Mouse (Mus musculus) myocyte (in vitro differentiated cells): Measurements from ENCODE around the gene Muc13. TPM values are rescaled to one million over a fixed set of nuclear protein-coding genes. Genes with fewer than 3 reads are reported as not detected.

Experiments
- H3K27me3 ChIP-seq: one replicate; pipeline ENCODE4 v1.6.1; 2011; ENCODE audit not compliant: control insufficient read depth, insufficient read depth, insufficient read length
- H3K36me3 ChIP-seq: one replicate; pipeline ENCODE4 v1.6.1; 2011; ENCODE audit not compliant: control insufficient read depth, insufficient read depth
- H3K4me2 ChIP-seq: one replicate; pipeline ENCODE4 v1.6.1; 2011; ENCODE audit warnings: low read depth, control low read depth
- H3K4me3 ChIP-seq: one replicate; pipeline ENCODE4 v1.5.1; 2011; ENCODE audit warnings: mild to moderate bottlenecking, control low read depth, moderate library complexity
- H3K79me2 ChIP-seq: one replicate; pipeline ENCODE4 v1.6.1; 2011; ENCODE audit not compliant: control insufficient read depth, insufficient read depth
- H3ac ChIP-seq: one replicate; pipeline ENCODE4 v1.6.1; 2011; ENCODE audit not compliant: control insufficient read depth, insufficient read length
- CEBPB ChIP-seq: IDR thresholded peaks from 2 replicates; pipeline ENCODE4 v1.6.1; 2011; ENCODE audit warnings: mild to moderate bottlenecking, moderate library complexity; ENCODE audit not compliant: poor library complexity, insufficient read depth, severe bottlenecking
- E2F4 ChIP-seq: IDR thresholded peaks from one replicate; pipeline ENCODE4 v1.6.1; 2011; ENCODE audit warnings: mild to moderate bottlenecking, control low read depth, moderate library complexity; ENCODE audit not compliant: insufficient read depth
- MAX ChIP-seq: IDR thresholded peaks from one replicate; pipeline ENCODE4 v1.6.1; 2011; ENCODE audit warnings: low read depth, mild to moderate bottlenecking, control low read depth
- MYOD1 ChIP-seq, 3 experiments: IDR thresholded peaks; one replicate each; pipeline ENCODE4 v1.6.1; 2011; ENCODE audit warnings: control low read depth in 2 of 3, low read depth in 2 of 3, mild to moderate bottlenecking in 2 of 3, moderate library complexity in 1 of 3; ENCODE audit not compliant: insufficient read length in 2 of 3, control insufficient read depth in 1 of 3
- MYOG ChIP-seq, 3 experiments: IDR thresholded peaks; one replicate each; pipeline ENCODE4 v1.6.1; 2011; ENCODE audit warnings: control low read depth in 2 of 3, low read depth in 2 of 3, mild to moderate bottlenecking in 2 of 3; ENCODE audit not compliant: insufficient read length in 2 of 3, control insufficient read depth in 1 of 3, insufficient read depth in 1 of 3
- POLR2A ChIP-seq: IDR thresholded peaks from one replicate; pipeline ENCODE4 v1.6.1; 2011; ENCODE audit warnings: low read depth, mild to moderate bottlenecking, control low read depth, moderate library complexity; ENCODE audit not compliant: insufficient read length
- POLR2AphosphoS2 ChIP-seq: IDR thresholded peaks from one replicate; pipeline ENCODE4 v1.6.1; 2011; ENCODE audit warnings: low read depth, control low read depth; ENCODE audit not compliant: insufficient read length
- REST ChIP-seq: IDR thresholded peaks from one replicate; pipeline ENCODE4 v1.6.1; 2011; ENCODE audit warnings: mild to moderate bottlenecking, control low read depth, moderate library complexity; ENCODE audit not compliant: insufficient read depth, insufficient read length
- SRF ChIP-seq: IDR thresholded peaks from one replicate; pipeline ENCODE4 v1.6.1; 2011; ENCODE audit warnings: low read depth; ENCODE audit not compliant: control insufficient read depth, insufficient read length
- TCF12 ChIP-seq: IDR thresholded peaks from one replicate; pipeline ENCODE4 v1.6.1; 2011; ENCODE audit warnings: mild to moderate bottlenecking, control low read depth; ENCODE audit not compliant: poor library complexity, insufficient read depth, severe bottlenecking
- TCF3 ChIP-seq: IDR thresholded peaks from one replicate; pipeline ENCODE4 v1.6.1; 2011; ENCODE audit warnings: low read depth, control low read depth; ENCODE audit not compliant: insufficient read length
- USF1 ChIP-seq: IDR thresholded peaks from one replicate; pipeline ENCODE4 v1.6.1; 2011; ENCODE audit warnings: low read depth, mild to moderate bottlenecking, control low read depth, moderate library complexity
- polyA plus RNA-seq: library from polyadenylated mRNA; unstranded; fragments of >200 nt; fragmentation: generic; extraction: Trizol; gene quantifications from one replicate; pipeline ENCODE4 v1.2.1, GENCODE M21; 2012; ENCODE audit warnings: missing spikeins

Muc13 gene
- polyA plus RNA-seq, 1 experiment = 0.05 TPM

DNA sequence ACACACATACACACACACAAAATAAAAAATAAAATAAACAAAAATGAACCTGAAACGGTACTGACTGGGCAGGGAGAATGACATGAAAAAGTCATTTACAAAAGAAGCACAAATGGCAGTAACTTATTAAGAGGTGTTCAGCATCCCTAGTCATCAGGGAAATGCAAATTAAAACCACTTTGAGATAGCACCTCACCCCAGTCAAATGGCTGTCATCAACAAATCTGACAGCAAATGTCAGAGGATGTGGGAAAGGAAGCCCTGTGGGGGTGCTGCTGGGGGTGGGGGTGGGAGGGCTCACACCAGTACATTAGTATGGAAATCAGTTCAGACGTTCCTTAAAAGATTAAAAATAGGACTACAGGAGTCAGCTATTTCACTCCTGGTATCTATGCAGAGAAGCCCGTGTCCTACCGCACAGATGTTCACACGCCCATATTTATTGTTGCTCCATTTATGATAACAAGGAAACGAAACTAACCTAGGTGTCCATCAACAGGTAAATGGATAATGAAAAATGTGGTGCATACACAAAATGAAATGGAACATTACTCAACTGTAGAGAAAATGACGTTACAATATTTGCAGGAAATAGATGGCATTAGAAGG, 46.4 kb upstream of the Muc13 start:
- H3K4me2 ChIP-seq = no peak overlapping the region
- peaks cover 25% of the 10 kb centered on the region for H3K36me3 ChIP-seq

DNA sequence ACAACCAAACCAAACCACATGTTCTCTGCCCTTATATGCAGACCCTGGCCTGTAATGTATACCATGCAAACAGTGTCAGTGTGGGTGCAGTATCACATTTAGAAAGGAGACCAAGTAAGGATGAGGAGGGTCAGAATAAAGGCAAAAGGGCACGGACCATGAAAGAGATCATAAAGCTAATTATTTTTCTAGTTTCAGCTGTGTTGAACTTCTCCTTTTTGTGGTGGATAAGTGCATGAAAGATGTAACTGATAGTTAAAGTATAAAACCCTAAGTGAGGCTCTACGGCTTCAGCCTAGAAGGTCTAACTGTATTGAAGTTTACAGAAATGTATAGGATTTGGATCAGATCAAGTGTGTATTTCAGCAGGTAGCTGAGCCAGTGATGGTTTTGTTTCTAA, 45.8 kb upstream of the Muc13 start:
- no peak overlapping the region for H3ac ChIP-seq
- no peak for TF ChIP-seq USF1
- TF ChIP-seq MAX = no peak
- TF ChIP-seq SRF = no peak
- TF ChIP-seq CEBPB = no peak
- no peak for TF ChIP-seq POLR2A
- no peak for TF ChIP-seq REST
- no peak for TF ChIP-seq E2F4
- TF ChIP-seq MYOG (IDR thresholded peaks at IDR 0.05; ENCODE audit: control insufficient read depth in 1 of 3, insufficient read depth in 1 of 3, insufficient read length in 2 of 3, low read depth in 2 of 3) = no peak
- TF ChIP-seq TCF12 = no peak
- TF ChIP-seq POLR2AphosphoS2 = no peak
- no peak for TF ChIP-seq TCF3
- TF ChIP-seq MYOD1 (IDR thresholded peaks at IDR 0.05; ENCODE audit: control insufficient read depth in 1 of 3, insufficient read length in 2 of 3, low read depth in 2 of 3) = no peak
- no peak overlapping the region for H3K4me2 ChIP-seq
- H3K4me3 ChIP-seq = no peak overlapping the region
- H3K79me2 ChIP-seq = no peaks in the 10 kb centered on the region
- peaks cover 25% of the 10 kb centered on the region for H3K36me3 ChIP-seq
- H3K27me3 ChIP-seq = no peaks in the 10 kb centered on the region

More for the DNA sequence above, 46.4 kb upstream of the Muc13 start:
- no peak for TF ChIP-seq E2F4
- TF ChIP-seq SRF = no peak
- TF ChIP-seq POLR2A = no peak
- no peak for TF ChIP-seq TCF3
- no peak for TF ChIP-seq MAX
- no peak for TF ChIP-seq CEBPB
- no peak for TF ChIP-seq TCF12
- TF ChIP-seq POLR2AphosphoS2 = no peak
- TF ChIP-seq REST = no peak
- Histone ChIP-seq H3K27me3 (no peaks in the 10 kb centered on the region), H3ac (no peak overlapping the region), H3K4me3 (no peak overlapping the region), H3K79me2 (no peaks in the 10 kb centered on the region)

DNA sequence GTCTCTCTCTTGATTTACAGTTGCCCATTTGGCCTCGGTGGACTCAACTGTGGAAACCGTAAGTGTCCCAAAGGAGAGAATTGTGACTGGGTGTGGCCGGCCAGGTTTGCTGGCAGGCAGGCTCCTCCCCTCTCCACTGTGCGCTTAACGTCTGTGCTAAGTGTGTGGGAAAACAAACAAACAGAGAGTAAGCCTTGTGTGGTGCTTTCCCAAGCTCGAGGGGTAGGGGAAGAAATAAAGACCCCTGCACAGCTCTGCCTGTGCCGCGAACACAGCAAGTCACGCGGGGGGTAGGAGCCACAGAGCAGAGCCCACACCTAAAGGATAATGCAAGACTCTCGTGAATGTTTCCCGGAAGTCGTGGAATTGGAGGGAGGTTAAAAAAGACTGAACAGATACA, 42.7 kb upstream of the Muc13 start:
- TF ChIP-seq TCF12 = no peak
- TF ChIP-seq POLR2A = no peak
- TF ChIP-seq E2F4 = no peak
- no peak for TF ChIP-seq CEBPB
- no peaks in the 10 kb centered on the region for H3K27me3 ChIP-seq
- H3ac ChIP-seq = no peak overlapping the region
- H3K79me2 ChIP-seq = no peaks in the 10 kb centered on the region
- H3K4me3 ChIP-seq = no peak overlapping the region
- H3K4me2 ChIP-seq = no peak overlapping the region
- H3K36me3 ChIP-seq = peaks cover 27% of the 10 kb centered on the region

- H3K79me2 ChIP-seq = no peaks in the 10 kb centered on the region
- TF ChIP-seq MYOG (IDR thresholded peaks at IDR 0.05; ENCODE audit: control insufficient read depth in 1 of 3, insufficient read depth in 1 of 3, insufficient read length in 2 of 3, low read depth in 2 of 3) (no peak), POLR2AphosphoS2 (no peak), SRF (no peak)
- H3ac ChIP-seq = no peak overlapping the region
- no peak overlapping the region for H3K4me2 ChIP-seq
- peaks cover 29% of the 10 kb centered on the region for H3K36me3 ChIP-seq
- no peak overlapping the region for H3K4me3 ChIP-seq
- H3K27me3 ChIP-seq = no peaks in the 10 kb centered on the region
Observed at GRCm38 (mm10) chr16:33751590-33751989, 42.2 kb upstream of the Muc13 start.

DNA sequence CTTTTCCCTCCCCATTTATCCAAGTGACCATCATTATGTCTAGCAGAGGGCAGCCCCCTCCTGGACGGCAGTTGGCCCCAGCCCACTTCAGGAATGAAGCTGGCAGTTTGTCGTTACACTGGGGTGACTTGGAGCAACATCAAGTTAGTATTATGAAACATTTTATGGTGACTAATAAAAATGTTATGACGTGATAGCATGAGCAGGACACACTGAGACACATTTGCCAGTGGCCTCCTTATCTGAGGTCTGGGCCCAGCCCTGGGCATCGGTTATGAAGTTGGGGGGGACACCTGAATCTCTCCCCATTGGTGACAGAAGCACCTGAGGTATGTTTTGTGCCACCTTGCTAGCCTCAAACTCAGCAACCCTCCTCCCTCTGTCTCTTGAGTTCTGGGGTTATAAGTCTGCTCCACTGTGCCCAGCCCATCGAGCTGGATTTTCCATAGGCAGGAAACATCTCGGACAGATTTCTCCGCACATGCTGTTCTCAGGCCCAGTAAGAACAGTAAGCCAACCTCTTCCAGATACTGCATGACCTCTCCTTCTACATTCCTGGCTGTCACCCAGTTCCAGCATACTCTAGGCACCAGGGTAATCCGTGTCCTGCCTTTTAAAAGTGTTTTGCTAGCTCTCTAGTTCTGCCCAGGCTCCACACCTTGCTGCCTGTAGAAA, 40.8 kb upstream of the Muc13 start:
- Histone ChIP-seq H3K4me2 (no peak overlapping the region), H3K4me3 (no peak overlapping the region), H3K36me3 (peaks cover 34% of the 10 kb centered on the region), H3ac (no peak overlapping the region), H3K27me3 (no peaks in the 10 kb centered on the region), H3K79me2 (no peaks in the 10 kb centered on the region)
- TF ChIP-seq POLR2AphosphoS2 (no peak), MYOG (IDR thresholded peaks at IDR 0.05; ENCODE audit: control insufficient read depth in 1 of 3, insufficient read depth in 1 of 3, insufficient read length in 2 of 3, low read depth in 2 of 3) (no peak), MYOD1 (IDR thresholded peaks at IDR 0.05; ENCODE audit: control insufficient read depth in 1 of 3, insufficient read length in 2 of 3, low read depth in 2 of 3) (no peak), CEBPB (no peak)
